Mouse (Mus musculus) liver, embryonic 14.5 days (tissue): ENCODE results near the gene Depdc5.

Experiments used
- CTCF ChIP-seq: IDR thresholded peaks from 2 replicates; pipeline ENCODE4 v1.5.1; 2016; ENCODE audit warnings: antibody characterized with exemption, low read depth, control low read depth
- EP300 ChIP-seq: IDR thresholded peaks from 2 replicates; pipeline ENCODE4 v1.6.1; 2016; ENCODE audit warnings: antibody characterized with exemption, low read depth

- TF ChIP-seq CTCF (no peak), EP300 (no peak)
These were observed 6.0 kb downstream of the Depdc5 start for GRCm38 (mm10) chr5:32869389-32870024.
